Mouse (Mus musculus) brain, embryonic 14.5 days (tissue): Measurements from ENCODE around the gene Strada.

Experiments
- CTCF ChIP-seq: fragments of 200-500 bp; IDR thresholded peaks from 2 replicates; pipeline ENCODE4 v1.5.1; 2012; ENCODE audit warnings: inconsistent platforms, mild to moderate bottlenecking, moderate library complexity, borderline replicate concordance; ENCODE audit not compliant: insufficient read depth, insufficient read length; ENCODE audit errors: extremely low read depth
- POLR2A ChIP-seq: fragments of 200-500 bp; IDR thresholded peaks from 2 replicates; pipeline ENCODE4 v1.6.1; 2012; ENCODE audit warnings: mild to moderate bottlenecking, inconsistent platforms, borderline replicate concordance; ENCODE audit not compliant: poor library complexity, insufficient read depth, insufficient read length, severe bottlenecking; ENCODE audit errors: extremely low read depth

DNA sequence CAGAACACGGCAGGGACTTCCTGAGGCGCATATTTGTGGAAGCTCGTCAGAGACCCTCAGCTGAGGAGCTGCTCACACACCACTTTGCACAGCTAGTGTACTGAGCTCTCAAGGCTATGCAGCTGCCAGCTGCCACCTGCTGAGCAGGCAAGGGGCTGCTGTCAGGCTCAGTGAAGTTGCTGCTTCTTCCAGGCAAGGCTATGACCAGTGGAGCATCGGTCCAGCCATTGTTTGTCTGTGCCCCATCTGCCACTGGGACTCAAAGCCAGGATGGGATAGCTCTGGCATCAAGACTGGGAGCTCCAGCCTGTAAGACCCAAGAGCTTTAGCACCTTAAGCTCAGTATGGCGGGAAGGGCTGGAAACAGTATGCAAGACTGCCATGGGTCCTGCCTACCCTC is 47.9 kb downstream of the Strada start:
- no peak for TF ChIP-seq CTCF
- TF ChIP-seq POLR2A: no peak
